Mouse (Mus musculus): Measurements from ENCODE around the gene Kansl1l. TPM values are rescaled to one million over a fixed set of nuclear protein-coding genes. Genes with fewer than 3 reads are reported as not detected.
"Not testable (repeated sequence)": the region's sequence is repeated elsewhere in the genome, so short reads cannot be mapped to it uniquely, and the experiment has no call there.

The Kansl1l gene
- polyA plus RNA-seq, 1 experiment from 2014 or later = 17.9 TPM

DNA sequence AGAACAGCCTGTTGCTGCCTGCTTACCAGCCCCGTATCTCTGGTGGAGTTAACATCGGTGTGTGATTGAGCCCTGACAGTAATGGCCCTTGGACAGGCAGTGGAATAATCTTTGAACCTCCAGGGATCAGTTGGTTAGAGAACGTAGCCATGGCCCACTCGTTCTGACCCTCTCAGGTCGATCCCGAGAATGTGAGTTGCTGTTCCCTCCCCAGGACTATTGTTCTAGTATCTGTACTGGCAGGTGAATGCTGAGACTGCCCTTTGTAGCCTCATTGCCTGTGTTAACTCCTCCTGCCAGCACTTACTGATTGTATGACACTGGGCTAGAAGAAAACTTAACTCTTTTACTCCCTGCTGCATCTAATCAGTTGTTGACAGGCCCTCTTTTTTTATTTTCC is 112.8 kb downstream of the Kansl1l start:
- no peaks in the 10 kb centered on the region for H3K9me3 ChIP-seq
- H3K4me3 ChIP-seq = no peak overlapping the region
- no peak for ATAC-seq (replicated peaks)
- H3K9ac ChIP-seq (replicated peaks) = no peak overlapping the region
- peaks cover 26% of the 10 kb centered on the region for H3K4me1 ChIP-seq
- no peak overlapping the region for H3K27ac ChIP-seq (replicated peaks)
- WGBS = 55% methylated on average over 6 of the region's 6 CpGs
- peaks cover 14% of the 10 kb centered on the region for H3K36me3 ChIP-seq
- H3K27me3 ChIP-seq = no peaks in the 10 kb centered on the region
- H3K4me2 ChIP-seq (replicated peaks) = no peak overlapping the region

DNA sequence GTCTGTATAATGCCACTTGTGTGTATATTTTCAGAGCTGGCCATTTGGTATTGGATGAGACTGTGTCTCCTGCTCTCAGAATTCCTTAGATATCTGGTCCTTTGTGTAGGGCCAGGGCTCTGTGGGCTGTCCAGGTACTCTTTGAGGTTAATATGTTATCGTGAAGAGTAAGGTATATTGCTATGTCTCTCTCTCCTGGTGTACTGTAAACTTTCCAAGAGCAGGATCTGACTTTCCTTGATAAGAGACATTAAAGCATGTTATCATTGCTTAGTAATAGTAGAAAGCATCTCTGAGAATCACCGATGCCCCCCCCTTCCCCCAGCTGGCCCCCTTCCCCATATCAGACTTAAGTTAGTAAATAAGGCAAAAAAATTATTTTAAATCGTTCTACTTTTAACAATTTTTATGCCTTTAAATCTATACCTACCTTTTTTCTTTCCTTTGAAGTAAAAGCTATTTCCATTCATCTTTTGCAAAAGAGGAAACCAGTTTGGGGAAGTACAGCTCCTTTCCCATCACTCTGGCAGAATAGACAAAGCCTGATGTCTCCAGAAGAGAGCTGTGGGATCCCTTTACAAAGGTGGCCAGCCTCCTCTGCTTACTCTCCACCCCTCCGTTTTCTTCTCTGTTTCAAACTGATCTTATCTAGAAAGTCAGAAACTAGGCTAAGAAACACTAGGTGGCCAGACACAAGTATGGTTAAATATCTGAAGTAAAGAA is 114.6 kb downstream of the Kansl1l start:
- Histone ChIP-seq H3K9me3 (no peaks in the 10 kb centered on the region), H3K4me2 (replicated peaks) (no peak overlapping the region), H3K4me1 (peaks cover 26% of the 10 kb centered on the region), H3K36me3 (peaks cover 10% of the 10 kb centered on the region), H3K9ac (replicated peaks) (no peak overlapping the region), H3K27ac (replicated peaks) (no peak overlapping the region), H3K4me3 (no peak overlapping the region), H3K27me3 (no peaks in the 10 kb centered on the region)
- no peak for ATAC-seq (replicated peaks)
- WGBS = 99% methylated on average over 4 of the region's 4 CpGs

DNA sequence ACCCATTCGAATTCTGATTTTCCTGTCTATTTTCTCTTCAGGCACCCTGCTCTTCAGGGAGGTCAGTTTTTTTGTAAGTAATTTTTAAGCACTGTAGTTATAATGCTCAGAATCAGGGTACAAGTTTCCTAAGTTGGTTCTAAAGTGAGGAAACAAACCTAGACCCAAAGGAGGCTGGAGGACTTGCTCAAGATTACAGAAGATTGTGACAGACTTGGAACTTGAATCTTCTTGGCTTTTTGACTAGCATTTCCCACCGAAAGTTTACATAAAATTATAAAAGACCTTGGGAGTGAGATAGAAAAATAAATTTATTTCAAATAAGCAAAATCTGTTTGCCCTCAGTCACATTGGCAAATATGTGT is 115.8 kb downstream of the Kansl1l start:
- Histone ChIP-seq H3K4me2 (replicated peaks) (peak overlapping the region; percentile 74), H3K9ac (replicated peaks) (peak overlapping the region; percentile 89), H3K9me3 (no peaks in the 10 kb centered on the region), H3K4me1 (peaks cover 26% of the 10 kb centered on the region), H3K27me3 (no peaks in the 10 kb centered on the region), H3K4me3 (peak overlapping the region; percentile 96), H3K36me3 (0 out of 2 replicates have a peak, but pooled peaks cover under 1% of the 10 kb centered on the region), H3K27ac (replicated peaks) (no peak overlapping the region)
- ATAC-seq (replicated peaks) = no peak
- WGBS = 28% methylated on average over 2 of the region's 2 CpGs

DNA sequence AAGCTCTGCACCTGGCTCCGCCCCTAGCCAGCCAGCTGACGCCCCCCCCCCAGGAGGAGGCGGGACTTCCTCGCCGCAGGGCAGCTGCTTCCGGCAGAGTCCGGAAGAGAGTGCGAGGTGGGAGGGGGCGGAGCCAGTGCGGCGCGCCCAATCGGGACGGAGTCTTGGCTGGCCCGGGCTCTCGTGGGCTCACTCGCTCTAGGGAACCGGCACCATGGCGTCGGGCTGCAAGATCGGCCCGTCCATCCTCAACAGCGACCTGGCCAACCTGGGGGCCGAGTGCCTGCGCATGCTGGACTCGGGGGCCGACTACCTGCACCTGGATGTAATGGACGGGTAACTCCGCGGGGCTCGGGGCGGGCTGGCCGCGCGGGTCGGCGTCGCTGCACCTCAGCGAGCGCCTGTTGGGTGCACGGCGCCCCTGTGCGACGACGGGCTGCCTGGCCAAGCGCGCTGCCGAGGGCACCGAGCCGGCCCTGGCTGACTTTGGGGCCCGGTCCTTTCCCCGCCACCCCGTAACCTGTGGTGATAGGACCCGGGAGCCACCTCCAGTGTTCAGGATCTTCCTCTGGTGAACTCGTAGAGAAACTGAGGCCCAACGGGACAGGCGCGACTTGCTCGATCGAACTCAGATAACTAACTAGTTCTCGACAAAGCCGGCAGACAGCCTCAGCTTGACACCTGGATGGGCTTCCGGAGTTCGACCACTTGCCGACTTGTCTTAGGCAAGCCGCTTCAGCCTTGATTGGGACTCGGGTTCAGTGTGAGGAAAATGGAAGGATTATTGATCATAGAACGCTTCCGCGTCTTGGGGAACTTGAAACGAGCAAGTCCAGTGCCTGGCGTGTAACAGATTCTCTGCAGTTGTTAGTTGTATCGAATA is 116.4 kb downstream of the Kansl1l start, which contains the start of gene Rpe:
Gene Rpe (plus strand): TSS at position 139 of the 883 bp plus-strand sequence.
- Histone ChIP-seq H3K36me3 (no peaks in the 10 kb centered on the region), H3K27me3 (no peaks in the 10 kb centered on the region), H3K4me1 (peaks cover 26% of the 10 kb centered on the region), H3K9ac (replicated peaks) (peak within 1 kb of the TSS; percentile 89), H3K4me3 (peak within 1 kb of the TSS; percentile 96), H3K27ac (replicated peaks) (peak within 1 kb of the TSS; percentile 72), H3K9me3 (no peaks in the 10 kb centered on the region), H3K4me2 (replicated peaks) (peak within 1 kb of the TSS; percentile 74)
- ATAC-seq (replicated peaks) = peak; percentile 100
- under 1% methylated on average over 73 of the region's 73 CpGs for WGBS

DNA sequence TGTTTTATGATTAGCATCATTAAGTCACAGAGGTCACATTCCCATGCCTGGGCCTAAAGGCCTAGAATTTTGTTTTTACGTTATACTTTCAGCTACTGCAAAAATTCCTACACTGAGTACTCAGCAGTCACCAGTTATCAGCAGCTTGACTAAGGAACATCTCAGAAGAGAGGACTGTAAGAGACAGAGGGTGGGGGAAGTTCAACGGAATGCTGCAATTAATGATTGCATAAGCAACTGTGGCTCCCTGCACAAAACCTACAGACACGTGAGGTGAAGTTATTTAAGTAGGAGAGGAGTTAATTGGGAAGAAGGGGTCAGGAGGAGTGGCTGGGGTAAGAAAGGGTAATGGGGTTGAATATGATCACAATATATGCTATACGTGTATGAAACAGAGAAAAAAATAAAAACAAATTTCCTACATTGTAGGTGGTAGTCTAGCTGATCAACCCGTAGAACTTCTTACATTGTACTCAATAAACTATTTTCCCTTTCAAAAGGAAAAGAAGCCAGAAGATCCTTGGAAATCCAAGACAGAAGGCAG is 117.1 kb downstream of the Kansl1l start:
- Histone ChIP-seq H3K36me3 (no peaks in the 10 kb centered on the region), H3K27me3 (no peaks in the 10 kb centered on the region), H3K4me1 (peaks cover 26% of the 10 kb centered on the region), H3K4me3 (peak overlapping the region; percentile 96), H3K27ac (replicated peaks) (peak overlapping the region; percentile 5; the same call in 1 of the 2 replicates), H3K9ac (replicated peaks) (no peak overlapping the region), H3K9me3 (no peaks in the 10 kb centered on the region), H3K4me2 (replicated peaks) (peak overlapping the region; percentile 74)
- ATAC-seq (replicated peaks) = peak; percentile 42
- WGBS = 47% methylated on average over 5 of the region's 5 CpGs

DNA sequence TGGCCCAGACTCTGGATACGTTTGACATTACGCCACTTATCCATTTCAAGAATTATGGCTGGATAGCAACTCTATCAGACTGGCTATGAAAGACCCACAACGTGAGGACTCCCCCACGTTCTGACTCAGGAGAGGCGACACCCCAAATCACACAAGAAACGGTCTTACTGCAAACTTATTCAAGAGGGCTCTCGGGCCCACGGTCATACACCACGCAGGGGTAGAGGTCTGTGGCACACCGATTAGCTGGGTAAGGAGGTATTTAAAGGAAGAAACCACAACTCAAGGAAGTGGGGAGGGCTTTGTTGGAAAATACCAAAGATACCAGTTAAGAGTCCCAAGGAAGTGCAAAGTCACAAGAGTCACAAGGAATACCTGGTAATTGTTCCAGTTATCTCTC is 117.7 kb downstream of the Kansl1l start:
- not testable (repeated sequence) for H3K27ac ChIP-seq (replicated peaks); H3K4me3 ChIP-seq; H3K9ac ChIP-seq (replicated peaks); H3K27me3 ChIP-seq; H3K4me2 ChIP-seq (replicated peaks); H3K9me3 ChIP-seq; H3K36me3 ChIP-seq; ATAC-seq (replicated peaks)
- 90% methylated on average over 10 of the region's 10 CpGs for WGBS
- H3K4me1 ChIP-seq = peaks cover 26% of the 10 kb centered on the region

DNA sequence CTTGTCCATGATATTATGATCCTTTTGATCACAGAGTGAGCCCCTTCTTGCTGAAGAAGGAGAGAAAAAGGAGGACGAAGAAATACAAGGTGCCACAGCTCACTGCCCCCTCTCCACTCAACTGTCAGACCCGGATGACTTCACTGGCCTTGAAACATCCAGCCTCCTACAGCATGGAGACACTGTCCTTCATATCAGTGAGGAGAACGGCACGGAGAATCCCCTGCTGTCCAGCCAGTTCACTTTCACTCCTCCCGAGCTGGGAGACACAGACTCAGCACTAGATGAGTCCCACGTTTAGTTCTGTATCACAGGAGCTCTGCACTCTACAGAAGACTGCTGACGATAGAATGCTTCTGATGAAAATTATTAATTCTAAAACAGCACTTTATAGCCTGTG is 122.1 kb downstream of the Kansl1l start:
- Histone ChIP-seq H3K9ac (replicated peaks) (no peak overlapping the region), H3K4me1 (peaks cover 10% of the 10 kb centered on the region; the same call in 1 of the 2 replicates), H3K36me3 (no peaks in the 10 kb centered on the region), H3K27ac (replicated peaks) (no peak overlapping the region), H3K4me3 (no peak overlapping the region), H3K9me3 (no peaks in the 10 kb centered on the region), H3K27me3 (no peaks in the 10 kb centered on the region), H3K4me2 (replicated peaks) (no peak overlapping the region)
- ATAC-seq (replicated peaks) = no peak
- WGBS = 73% methylated on average over 7 of the region's 7 CpGs

DNA sequence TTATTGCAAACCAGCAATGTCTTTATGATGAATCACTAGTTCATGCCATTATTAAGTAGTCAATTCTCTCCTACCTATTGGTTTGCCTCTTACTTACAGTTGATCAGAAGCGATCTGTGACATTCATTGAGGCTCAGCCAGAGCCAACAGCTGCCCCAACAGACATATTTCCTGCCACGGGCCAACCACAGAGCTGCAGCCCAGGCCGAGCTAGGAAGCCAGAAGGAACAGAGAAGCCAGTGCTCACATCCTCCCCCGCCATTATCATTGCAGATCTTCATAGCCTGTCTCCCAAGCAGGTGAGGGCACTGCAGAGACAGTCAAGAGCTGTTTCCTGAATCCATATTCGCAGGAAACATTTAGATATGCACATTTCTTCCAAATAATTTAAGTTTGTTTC is 123.1 kb downstream of the Kansl1l start:
- Histone ChIP-seq H3K36me3 (no peaks in the 10 kb centered on the region), H3K4me1 (0 out of 2 replicates have a peak, but pooled peaks cover 7% of the 10 kb centered on the region), H3K27me3 (no peaks in the 10 kb centered on the region), H3K9me3 (no peaks in the 10 kb centered on the region), H3K9ac (replicated peaks) (no peak overlapping the region), H3K27ac (replicated peaks) (no peak overlapping the region), H3K4me3 (no peak overlapping the region), H3K4me2 (replicated peaks) (no peak overlapping the region)
- 82% methylated on average over 5 of the region's 5 CpGs for WGBS
- no peak for ATAC-seq (replicated peaks)

DNA sequence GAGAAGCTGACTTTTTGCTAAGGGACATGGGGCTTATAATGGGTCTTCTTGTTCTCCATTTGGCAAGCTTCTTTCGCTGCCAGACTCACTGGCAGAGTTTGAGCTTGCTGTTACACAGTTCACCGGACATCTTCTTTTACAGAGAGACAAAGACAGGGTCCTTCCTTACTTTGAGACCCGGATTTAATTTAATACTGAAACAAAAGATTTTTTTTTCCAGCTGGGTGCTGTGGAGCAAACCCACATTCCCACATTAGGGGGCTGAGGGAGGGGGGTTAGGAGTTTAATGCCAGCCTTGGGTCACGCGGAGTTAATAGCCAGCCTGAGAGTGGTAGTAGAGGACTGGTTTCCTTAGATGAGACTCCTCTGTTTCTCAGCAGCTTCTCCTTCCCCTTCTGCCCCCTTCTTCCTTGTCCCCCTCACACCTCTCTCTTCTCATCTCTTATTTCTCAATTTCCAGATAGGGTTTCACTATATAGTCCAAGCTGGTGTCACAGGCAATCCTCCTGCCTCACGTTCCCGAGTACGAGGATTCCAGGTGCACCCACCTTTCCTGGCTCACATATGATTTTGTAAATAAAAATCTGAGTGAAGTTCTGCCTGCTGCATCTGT is 124.5 kb downstream of the Kansl1l start:
- peak; percentile 35; the same call in 1 of the 2 replicates for ATAC-seq (replicated peaks)

DNA sequence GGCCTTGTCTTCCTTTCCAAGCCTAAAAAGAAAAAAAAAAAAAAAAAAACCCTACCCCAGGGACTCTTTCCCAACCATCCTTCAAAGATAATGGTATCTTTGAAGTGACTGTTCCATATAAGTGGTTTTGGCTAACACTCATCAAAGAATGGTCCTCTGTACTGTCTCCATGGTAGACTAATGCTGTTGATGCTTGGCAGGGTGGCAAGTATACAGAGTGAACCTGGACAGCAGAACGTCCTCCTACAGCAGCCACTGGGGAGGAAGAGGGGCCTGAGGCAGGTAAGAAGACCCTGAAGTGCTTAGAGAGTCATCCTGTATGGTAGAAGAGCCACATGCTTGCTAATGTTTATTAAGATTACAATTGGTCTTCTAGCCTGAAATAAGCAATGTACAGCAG is 125.1 kb downstream of the Kansl1l start:
- no peak overlapping the region for H3K4me2 ChIP-seq (replicated peaks)
- peak; percentile 41; the same call in 1 of the 2 replicates for ATAC-seq (replicated peaks)
- WGBS = 51% methylated on average over 1 of the region's 1 CpGs

More for the DNA sequence above, 124.5 kb downstream of the Kansl1l start:
- WGBS = 56% methylated on average over 8 of the region's 8 CpGs
- Histone ChIP-seq H3K27me3 (no peaks in the 10 kb centered on the region), H3K4me2 (replicated peaks) (no peak overlapping the region), H3K9me3 (no peaks in the 10 kb centered on the region), H3K9ac (replicated peaks) (no peak overlapping the region; the same call in 1 of the 2 replicates), H3K36me3 (no peaks in the 10 kb centered on the region), H3K27ac (replicated peaks) (no peak overlapping the region), H3K4me1 (0 out of 2 replicates have a peak, but pooled peaks cover 7% of the 10 kb centered on the region), H3K4me3 (no peak overlapping the region)

DNA sequence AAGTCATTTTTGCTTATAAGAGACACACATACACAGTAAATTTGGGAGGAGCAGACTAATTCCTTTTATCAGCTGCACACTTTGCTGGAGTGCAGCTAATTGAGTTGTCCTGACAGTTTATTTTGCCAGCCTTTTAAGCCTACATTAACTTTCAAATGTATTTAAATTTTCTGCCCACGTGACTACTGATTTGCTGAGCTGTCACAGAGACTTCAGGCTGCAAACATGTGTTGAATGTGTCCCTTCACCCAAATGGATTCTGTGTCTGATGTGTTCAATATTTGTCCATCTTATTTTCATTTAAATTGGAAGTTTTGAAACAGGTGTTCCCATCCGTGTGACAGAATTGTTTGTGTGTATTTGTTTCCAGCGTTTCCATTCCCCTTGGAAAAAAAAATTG is 125.6 kb downstream of the Kansl1l start:
- no peak overlapping the region for H3K27ac ChIP-seq (replicated peaks)
- peak; percentile 57; the same call in 1 of the 2 replicates for ATAC-seq (replicated peaks)
- H3K9me3 ChIP-seq = no peaks in the 10 kb centered on the region
- 54% methylated on average over 3 of the region's 3 CpGs for WGBS
- H3K4me1 ChIP-seq = 0 out of 2 replicates have a peak, but pooled peaks cover 7% of the 10 kb centered on the region
- H3K36me3 ChIP-seq = no peaks in the 10 kb centered on the region
- H3K4me2 ChIP-seq (replicated peaks) = no peak overlapping the region
- H3K4me3 ChIP-seq = no peak overlapping the region
- no peak overlapping the region for H3K9ac ChIP-seq (replicated peaks)
- no peaks in the 10 kb centered on the region for H3K27me3 ChIP-seq

More for the DNA sequence above, 125.1 kb downstream of the Kansl1l start:
- Histone ChIP-seq H3K27ac (replicated peaks) (no peak overlapping the region), H3K27me3 (no peaks in the 10 kb centered on the region), H3K9ac (replicated peaks) (no peak overlapping the region; the same call in 1 of the 2 replicates), H3K36me3 (no peaks in the 10 kb centered on the region), H3K4me1 (0 out of 2 replicates have a peak, but pooled peaks cover 7% of the 10 kb centered on the region), H3K4me3 (no peak overlapping the region), H3K9me3 (no peaks in the 10 kb centered on the region)

All from forebrain, embryonic 15.5 days (tissue).